Mouse (Mus musculus): ENCODE measurements around the gene Mapre3.

DNA sequence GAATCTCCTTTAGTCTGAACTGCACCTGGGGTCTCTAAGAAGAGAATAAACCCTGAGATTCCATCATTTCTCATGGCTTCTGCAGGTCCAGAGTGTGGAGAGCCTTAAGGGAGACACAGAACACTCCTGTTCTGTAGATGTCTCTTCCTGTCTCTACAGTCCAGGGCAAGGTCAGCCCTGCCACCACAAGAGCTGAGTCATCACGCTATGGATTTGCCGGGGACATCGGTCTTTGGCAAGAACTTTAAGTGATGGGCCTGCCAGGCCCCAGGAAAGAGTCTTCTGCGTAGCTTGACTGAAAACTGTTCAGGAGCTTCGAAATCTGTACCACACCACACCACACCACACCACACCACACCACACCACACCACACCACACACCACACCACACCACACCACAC is 27.1 kb upstream of the Mapre3 start:
- TF ChIP-seq POLR2AphosphoS2 (IDR thresholded peaks at IDR 0.05; ENCODE audit: insufficient read length, low read depth) (no peak), POLR2A (IDR thresholded peaks at IDR 0.05; ENCODE audit: insufficient read length, low read depth) (no peak)

Data from myocyte (in vitro differentiated cells).